Mouse (Mus musculus): Measurements from ENCODE around the gene Methig1.
"Not testable (repeated sequence)": the region's sequence is repeated elsewhere in the genome, so short reads cannot be mapped to it uniquely, and the experiment has no call there.

The Methig1 gene

DNA sequence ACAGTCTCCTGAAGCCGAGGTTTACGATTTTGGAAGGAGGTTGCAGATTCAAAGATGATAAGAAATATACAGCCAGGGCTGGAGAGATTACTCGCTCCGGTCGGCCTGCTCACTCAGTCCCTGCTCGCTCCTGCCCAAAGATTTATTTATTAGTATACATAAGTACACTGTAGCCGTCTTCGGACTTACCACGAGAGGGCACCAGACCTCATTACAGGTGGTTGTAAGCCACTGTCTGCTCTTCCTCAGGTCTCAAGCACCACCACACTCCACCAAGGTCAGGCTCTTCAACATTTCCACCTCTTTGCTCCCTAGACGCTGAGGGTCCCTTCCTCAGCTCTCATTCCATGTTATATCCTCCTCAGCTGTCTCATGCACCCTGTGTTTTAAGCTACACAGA, 15.1 kb upstream of the Methig1 start:
- peak; percentile 58 for DNase-seq (ENCODE audit: low spot score)

GRCm38 (mm10) chr15:100341314-100341980, 11.5 kb upstream of the Methig1 start:
- not testable (repeated sequence) for DNase-seq (ENCODE audit: low spot score)

- DNase-seq (ENCODE audit: low spot score), result no peak
These were observed 7.5 kb upstream of the Methig1 start for GRCm38 (mm10) chr15:100345484-100345883.

- no peak for DNase-seq (ENCODE audit: low spot score)
These were observed 6.2 kb upstream of the Methig1 start for GRCm38 (mm10) chr15:100346761-100347160.

DNA sequence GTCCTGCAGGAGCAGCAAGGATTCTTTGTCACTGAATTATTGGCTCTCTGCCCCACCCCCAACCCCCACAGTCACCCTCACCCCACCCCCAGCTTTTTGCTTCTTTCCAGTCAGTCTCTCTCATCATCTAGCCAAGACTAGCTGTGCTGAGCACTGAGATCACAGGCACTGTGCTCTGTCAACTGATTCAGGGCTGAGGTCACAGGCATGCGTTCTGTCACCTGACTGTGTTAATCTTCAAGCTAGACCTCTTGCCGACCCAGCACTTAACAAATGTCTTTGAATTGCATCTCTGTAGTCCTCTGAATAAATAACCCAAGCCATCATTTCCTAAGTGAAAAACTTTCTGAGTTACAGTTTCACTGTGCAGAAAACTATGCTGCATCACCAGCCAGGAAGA, 3.5 kb upstream of the Methig1 start:
- DNase-seq (ENCODE audit: low spot score), result no peak

DNA sequence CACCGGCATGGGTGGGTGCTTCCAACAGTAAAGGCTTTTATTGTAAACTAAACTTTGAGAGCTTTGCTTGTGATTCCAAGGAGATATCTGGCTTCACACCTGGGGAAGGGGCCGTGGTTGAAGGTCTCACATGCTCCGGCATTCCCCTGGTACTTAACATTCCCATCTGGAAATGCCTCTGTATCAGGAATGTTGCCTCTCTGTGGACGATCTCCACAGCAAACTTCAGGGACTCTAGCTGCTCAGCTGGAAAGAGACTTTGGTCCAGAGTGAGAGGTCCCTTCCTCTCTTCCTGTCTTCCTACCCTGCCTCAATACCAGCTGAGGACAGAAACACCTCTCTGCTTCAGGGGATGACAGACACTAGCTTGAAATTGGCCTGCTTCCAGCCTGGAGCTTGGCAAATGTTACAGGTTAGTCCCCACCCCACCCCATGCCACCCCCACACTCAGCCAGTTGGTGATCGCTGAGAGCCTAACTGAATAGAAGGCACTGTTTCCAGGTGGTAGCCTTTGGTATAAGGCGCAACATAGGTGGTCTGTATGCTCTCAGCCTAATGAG, 1.4 kb upstream of the Methig1 start:
- DNase-seq (ENCODE audit: low spot score), result no peak

DNA sequence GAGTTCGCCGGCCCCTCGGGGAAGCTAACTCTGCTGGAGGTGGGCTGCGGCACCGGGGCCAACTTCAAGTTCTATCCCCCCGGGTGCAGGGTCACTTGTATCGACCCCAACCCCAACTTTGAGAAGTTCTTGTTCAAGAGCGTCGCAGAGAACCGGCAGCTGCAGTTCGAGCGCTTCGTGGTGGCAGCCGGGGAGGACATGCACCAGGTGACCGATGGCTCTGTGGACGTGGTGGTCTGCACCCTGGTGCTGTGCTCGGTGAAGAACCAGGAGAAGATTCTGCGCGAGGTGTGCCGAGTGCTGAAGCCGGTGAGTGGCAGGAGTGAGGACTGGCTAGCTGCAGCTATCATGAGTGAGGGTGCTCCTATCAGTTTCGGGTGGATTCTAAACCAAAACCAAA, 450 bp downstream of the Methig1 start:
- not testable (repeated sequence) for DNase-seq (ENCODE audit: low spot score)

- no peak for DNase-seq (ENCODE audit: low spot score)
These were observed 2.9 kb downstream of the Methig1 start for GRCm38 (mm10) chr15:100355876-100356275.

- no peak for DNase-seq (ENCODE audit: low spot score)
These were observed 11.3 kb downstream of the Methig1 start, which contains the start of gene Higd1c for GRCm38 (mm10) chr15:100364242-100364641. TSS of gene Higd1c (plus strand) at chr15:100364542.

- DNase-seq (ENCODE audit: low spot score), result not testable (repeated sequence)
These were observed 13.0 kb downstream of the Methig1 start for GRCm38 (mm10) chr15:100365967-100366366.

GRCm38 (mm10) chr15:100367119-100367518, 14.2 kb downstream of the Methig1 start:
- DNase-seq (ENCODE audit: low spot score), result no peak

DNA sequence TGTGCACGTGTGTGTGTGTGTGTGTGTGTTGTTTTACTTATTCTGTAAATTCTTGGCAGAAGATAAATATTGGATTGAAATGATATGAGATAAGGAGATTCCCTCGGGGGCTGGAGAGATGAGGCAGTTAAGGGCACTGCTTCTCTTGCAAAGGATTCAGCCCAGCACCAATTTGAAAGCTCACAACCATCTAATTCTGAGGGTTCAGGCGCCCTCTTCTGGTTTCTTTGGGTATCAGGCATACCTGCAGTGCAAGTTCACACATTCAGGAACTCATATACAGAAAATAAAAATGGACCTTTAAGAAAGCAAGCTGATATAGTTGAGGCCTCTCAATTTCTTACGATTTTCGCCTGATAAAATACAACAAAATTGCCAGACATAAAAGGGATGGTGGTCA, 22.1 kb downstream of the Methig1 start:
- DNase-seq (ENCODE audit: low spot score), result no peak

- DNase-seq (ENCODE audit: low spot score), result not testable (repeated sequence)
These were observed 25.0 kb downstream of the Methig1 start for GRCm38 (mm10) chr15:100377847-100378505.

GRCm38 (mm10) chr15:100379658-100380057, 26.7 kb downstream of the Methig1 start:
- DNase-seq (ENCODE audit: low spot score), result no peak

DNA sequence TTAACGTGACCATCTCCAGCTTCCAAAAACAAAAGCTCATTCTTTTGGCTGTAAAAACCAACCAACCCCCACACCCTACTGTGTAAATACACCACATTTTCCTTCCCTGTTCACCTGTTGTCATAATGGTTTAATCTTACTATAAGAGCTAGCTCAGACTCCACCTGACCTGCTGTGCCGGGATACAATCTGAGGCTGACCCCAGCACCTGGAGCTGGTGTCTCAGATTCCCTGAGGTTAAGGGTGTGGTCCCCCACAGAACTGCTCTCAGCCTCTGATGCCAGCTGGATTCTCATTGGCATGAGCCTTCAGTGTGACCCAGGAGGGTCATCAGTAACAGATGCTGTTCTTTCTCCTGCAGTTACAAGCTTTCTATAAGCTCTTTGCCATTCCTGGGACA, 27.2 kb downstream of the Methig1 start:
- no peak for DNase-seq (ENCODE audit: low spot score)

DNA sequence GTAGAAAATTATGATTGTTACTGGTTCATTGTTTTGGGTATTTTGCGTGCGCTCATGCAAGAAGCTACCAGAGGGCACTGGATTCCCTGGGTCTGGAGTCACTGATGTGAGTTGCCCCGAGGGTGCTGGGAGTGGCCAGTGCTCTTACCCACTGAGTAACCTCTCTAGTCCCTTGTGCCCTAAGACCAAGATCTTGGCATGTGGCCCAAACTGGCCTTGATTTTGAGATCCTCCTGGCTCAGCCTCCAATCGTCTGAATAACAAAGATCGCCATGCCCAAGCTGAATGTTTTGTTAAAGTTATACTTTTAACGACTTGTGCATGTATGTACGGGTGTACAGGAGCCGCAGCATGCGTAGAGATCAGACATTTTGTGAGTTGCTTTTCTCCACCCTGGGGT, 32.8 kb downstream of the Methig1 start:
- no peak for DNase-seq (ENCODE audit: low spot score)

DNA sequence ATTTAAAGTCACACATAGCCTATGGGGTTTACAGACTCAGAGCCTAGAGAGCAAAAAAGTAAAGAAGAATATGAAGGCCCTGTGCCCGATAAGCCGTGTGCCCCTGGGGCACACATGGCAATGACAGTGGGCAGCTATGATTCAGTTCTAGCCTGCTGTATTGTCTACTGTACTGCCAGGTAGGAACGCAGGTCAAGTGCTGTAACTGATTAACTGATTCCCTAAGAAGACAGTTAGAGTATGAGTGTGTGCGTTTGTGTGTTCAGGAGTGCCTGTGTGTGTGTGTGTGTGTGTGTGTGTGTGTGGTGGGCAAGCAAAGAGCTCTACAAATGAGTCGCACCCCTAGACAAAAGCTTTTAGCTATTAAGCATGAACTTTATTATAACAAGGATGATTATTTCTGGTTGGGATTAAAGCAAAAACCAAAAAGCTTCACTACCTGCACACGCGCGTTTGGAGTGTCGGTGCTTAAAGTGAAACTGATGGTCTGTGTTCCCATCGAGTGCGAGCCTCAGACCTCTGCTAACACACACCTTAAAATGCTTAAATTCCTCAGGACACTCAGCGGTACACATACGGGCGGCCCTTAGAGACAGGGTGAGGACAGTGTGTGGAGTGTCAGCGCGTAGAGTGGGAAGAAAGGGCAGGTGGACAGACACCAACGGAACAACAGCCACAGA, 34.7 kb downstream of the Methig1 start:
- DNase-seq (ENCODE audit: low spot score), result no peak

- no peak for DNase-seq (ENCODE audit: low spot score)
These were observed 35.4 kb downstream of the Methig1 start for GRCm38 (mm10) chr15:100388224-100388835.

DNA sequence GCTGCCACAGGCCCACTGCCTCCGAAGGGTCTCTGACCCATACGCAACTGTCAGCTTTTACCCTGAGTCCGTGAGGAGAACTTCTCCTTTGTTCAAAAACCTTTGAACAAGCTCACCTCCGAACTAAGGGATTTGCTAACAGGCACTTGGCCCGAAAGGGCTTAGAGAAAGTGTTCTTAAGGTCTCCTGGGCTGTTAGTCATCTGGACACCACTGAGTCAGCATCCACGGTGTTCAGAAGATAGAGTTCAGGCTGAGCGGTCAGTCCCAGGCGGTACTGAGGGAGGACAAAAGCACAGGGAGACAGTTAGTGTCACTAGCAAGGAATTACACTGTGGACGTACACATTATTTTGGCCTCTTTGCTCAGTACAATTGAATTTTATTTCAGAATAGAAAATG, 35.9 kb downstream of the Methig1 start:
- no peak for DNase-seq (ENCODE audit: low spot score)

DNA sequence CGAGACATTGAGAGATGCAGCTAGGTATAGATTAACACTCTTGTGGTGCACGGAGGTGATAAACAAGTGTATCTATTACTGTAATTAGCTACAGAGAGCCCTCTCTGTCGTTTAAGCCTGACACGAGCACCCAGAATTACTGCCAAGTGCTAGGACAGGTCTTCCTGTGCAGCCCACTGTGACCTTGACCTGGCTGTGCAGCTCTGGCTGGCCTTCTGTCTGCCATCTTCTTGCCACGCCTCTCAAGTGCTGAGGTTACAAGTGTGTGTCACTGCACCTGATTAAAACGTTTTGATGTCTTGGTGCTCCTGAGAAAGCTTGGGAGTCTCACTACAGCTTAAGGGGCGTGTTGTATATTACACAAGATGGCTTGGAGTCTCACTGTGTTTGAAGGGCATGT, 38.1 kb downstream of the Methig1 start:
- DNase-seq (ENCODE audit: low spot score), result no peak

DNA sequence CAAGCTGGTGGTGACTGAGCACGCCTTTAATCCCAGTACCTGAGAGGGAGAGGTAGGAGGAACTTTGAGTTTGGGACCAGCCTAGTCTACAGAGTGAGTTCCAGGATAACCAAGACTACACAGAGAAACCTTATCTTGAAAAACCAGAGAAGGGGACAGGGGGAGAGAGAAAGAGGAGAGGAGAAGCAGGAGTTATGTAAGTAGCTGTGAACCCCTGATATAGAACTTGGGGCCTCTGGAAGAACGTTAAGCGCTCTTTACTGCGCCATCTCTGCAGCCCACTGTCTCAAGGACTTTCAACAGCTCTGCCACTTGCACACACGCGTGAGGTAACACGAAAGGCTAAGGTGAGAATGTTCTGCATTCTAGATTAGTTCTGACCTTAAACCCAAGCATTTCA, 38.6 kb downstream of the Methig1 start:
- DNase-seq (ENCODE audit: low spot score), result no peak

GRCm38 (mm10) chr15:100393016-100393415, 40.1 kb downstream of the Methig1 start:
- DNase-seq (ENCODE audit: low spot score), result no peak

Data from MN1 (cell line).